Comparison of ENCODE assay signal across 8 mouse cellular contexts in the genomic region with DNA sequence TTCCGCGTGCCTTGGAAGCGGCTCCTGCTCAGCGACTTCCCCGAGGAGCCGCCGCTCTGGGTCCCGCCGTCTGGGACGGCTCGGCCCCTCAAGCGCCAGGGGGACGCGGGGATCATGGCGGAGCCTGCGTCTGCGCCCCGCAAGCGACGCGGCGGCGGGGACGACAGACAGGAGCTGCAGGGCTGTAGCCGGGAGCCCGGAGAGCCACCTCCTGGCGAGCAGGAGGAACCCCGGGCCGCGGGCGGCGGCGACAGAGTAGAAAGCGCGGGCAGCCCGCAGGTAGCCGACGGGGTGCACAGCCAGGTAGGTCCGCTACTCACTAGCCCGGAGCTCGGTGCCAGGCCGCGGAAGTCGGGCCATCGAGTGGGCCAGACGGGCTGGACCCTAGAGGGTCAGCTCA. TPM values are rescaled to one million over a fixed set of nuclear protein-coding genes. Genes with fewer than 3 reads are reported as not detected.
A peak's percentile ranks its signal among the peaks of the same experiment; 100 is the strongest.
DNase-seq lines count a peak whose midpoint lies in the region; ATAC-seq and TF ChIP-seq lines count a peak whose summit lies in the region.
"Not testable (repeated sequence)": the region's sequence is repeated elsewhere in the genome, so short reads cannot be mapped to it uniquely, and the experiment has no call there.

No protein-coding gene starts in this region.

- H3K36me3 ChIP-seq in C2C12 (ENCODE audit: control insufficient read depth, insufficient read depth), result peaks cover 18% of the 10 kb centered on the region
- not testable (repeated sequence) for H3K36me3 ChIP-seq in forebrain, embryonic 11.5 days (ENCODE audit: control insufficient read depth, insufficient read depth, low read length); heart, embryonic 16.5 days (ENCODE audit: control insufficient read depth, insufficient read depth); liver, postnatal 0 days (replicated peaks; ENCODE audit: insufficient read depth, low read length); neural tube, embryonic 11.5 days (ENCODE audit: control insufficient read depth, insufficient read depth, low read length); stomach, embryonic 15.5 days

- TF ChIP-seq CTCF in C2C12 (IDR thresholded peaks at IDR 0.05; ENCODE audit: control insufficient read depth, insufficient read depth, insufficient read length); liver, postnatal 0 days (IDR thresholded peaks at IDR 0.05; ENCODE audit: low read depth): not testable (repeated sequence)

- peaks cover 43% of the 10 kb centered on the region for H3K79me3 ChIP-seq in C2C12 (ENCODE audit: low read depth)

- WGBS in forebrain, embryonic 11.5 days, result under 1% methylated on average over 38 of the region's 46 CpGs
- under 1% methylated on average over 39 of the region's 46 CpGs for WGBS in heart, embryonic 16.5 days
- 4% methylated on average over 35 of the region's 46 CpGs for WGBS in liver, postnatal 0 days (ENCODE audit: insufficient replicate concordance)
- 0% methylated on average over 34 of the region's 46 CpGs for WGBS in neural tube, embryonic 11.5 days
- WGBS in stomach, embryonic 15.5 days, result under 1% methylated on average over 46 of the region's 46 CpGs

- H3K4me1 ChIP-seq in forebrain, embryonic 11.5 days (replicated peaks; ENCODE audit: control insufficient read depth, insufficient read depth, low read length); stomach, embryonic 15.5 days: not testable (repeated sequence)
- H3K4me1 ChIP-seq in heart, embryonic 16.5 days (ENCODE audit: control insufficient read depth, insufficient read depth, low read length), result peaks cover 35% of the 10 kb centered on the region
- H3K4me1 ChIP-seq in liver, postnatal 0 days (ENCODE audit: insufficient read depth), result peaks cover 12% of the 10 kb centered on the region
- H3K4me1 ChIP-seq in neural tube, embryonic 11.5 days (ENCODE audit: control insufficient read depth, insufficient read depth, low read length), result peaks cover 12% of the 10 kb centered on the region; the same call in 1 of the 2 replicates

- peaks cover 52% of the 10 kb centered on the region for H3K79me2 ChIP-seq in C2C12 (ENCODE audit: control insufficient read depth, insufficient read depth)

- not testable (repeated sequence) for H3K9me3 ChIP-seq in forebrain, embryonic 11.5 days (ENCODE audit: control insufficient read depth, low read length); heart, embryonic 16.5 days (replicated peaks; ENCODE audit: control insufficient read depth, low read length); liver, postnatal 0 days (ENCODE audit: low read length); neural tube, embryonic 11.5 days (ENCODE audit: control insufficient read depth, low read length); stomach, embryonic 15.5 days

- not testable (repeated sequence) for TF ChIP-seq EP300 in liver, postnatal 0 days (IDR thresholded peaks at IDR 0.05; ENCODE audit: low read depth)

- peak; percentile 70 for ATAC-seq in forebrain, embryonic 11.5 days (replicated peaks; ENCODE audit: low FRiP score)
- peak; percentile 59 for ATAC-seq in heart, embryonic 16.5 days (replicated peaks; ENCODE audit: extremely low read depth, insufficient read depth, low FRiP score)
- ATAC-seq in liver, postnatal 0 days, result peak; percentile 57
- peak; percentile 75 for ATAC-seq in neural tube, embryonic 11.5 days (ENCODE audit: insufficient read depth, low FRiP score, low TSS enrichment)
- ATAC-seq in stomach, embryonic 15.5 days (ENCODE audit: insufficient read depth, low FRiP score, low read depth), result peak; percentile 50; the same call in 1 of the 2 replicates

- 0 out of 2 replicates have a peak overlapping the region, but pooled peaks have one; percentile 10 for H3K27ac ChIP-seq in forebrain, embryonic 11.5 days (ENCODE audit: low read depth, low read length)
- H3K27ac ChIP-seq in heart, embryonic 16.5 days (ENCODE audit: low read length), result peak overlapping the region; percentile 93
- peak overlapping the region; percentile 96 for H3K27ac ChIP-seq in liver, postnatal 0 days (ENCODE audit: low read depth)
- peak overlapping the region; percentile 89; the same call in 1 of the 2 replicates for H3K27ac ChIP-seq in neural tube, embryonic 11.5 days (ENCODE audit: low read depth, low read length)
- H3K27ac ChIP-seq in stomach, embryonic 15.5 days, result peak overlapping the region; percentile 98

- H3ac ChIP-seq in C2C12 (ENCODE audit: control insufficient read depth, insufficient read length, low read depth), result peak overlapping the region; percentile 84

- not testable (repeated sequence) for H3K27me3 ChIP-seq in C2C12 (ENCODE audit: control insufficient read depth, insufficient read depth, insufficient read length); forebrain, embryonic 11.5 days (ENCODE audit: control insufficient read depth, insufficient read depth, low read length); heart, embryonic 16.5 days (ENCODE audit: control insufficient read depth, insufficient read depth, low read length); liver, postnatal 0 days (ENCODE audit: insufficient read depth, low read length); neural tube, embryonic 11.5 days (ENCODE audit: control insufficient read depth, insufficient read depth, low read length); stomach, embryonic 15.5 days (replicated peaks)

- H3K4me3 ChIP-seq in C2C12 (ENCODE audit: insufficient read depth, poor library complexity, severe bottlenecking), result peak overlapping the region; percentile 91
- H3K4me3 ChIP-seq in forebrain, embryonic 11.5 days (ENCODE audit: low read depth, low read length), result peak overlapping the region; percentile 81
- H3K4me3 ChIP-seq in heart, embryonic 16.5 days (ENCODE audit: low read length), result peak overlapping the region; percentile 93
- H3K4me3 ChIP-seq in liver, postnatal 0 days (ENCODE audit: low read depth, low read length), result peak overlapping the region; percentile 93
- peak overlapping the region; percentile 88 for H3K4me3 ChIP-seq in neural tube, embryonic 11.5 days (ENCODE audit: low read depth, low read length)
- peak overlapping the region; percentile 93 for H3K4me3 ChIP-seq in stomach, embryonic 15.5 days (replicated peaks)

- peak overlapping the region; percentile 82 for H3K9ac ChIP-seq in forebrain, embryonic 11.5 days (ENCODE audit: low read length)
- peak overlapping the region; percentile 96 for H3K9ac ChIP-seq in heart, embryonic 16.5 days (ENCODE audit: low read length)
- peak overlapping the region; percentile 94 for H3K9ac ChIP-seq in liver, postnatal 0 days (replicated peaks)
- H3K9ac ChIP-seq in neural tube, embryonic 11.5 days (ENCODE audit: low read length), result peak overlapping the region; percentile 86
- H3K9ac ChIP-seq in stomach, embryonic 15.5 days, result peak overlapping the region; percentile 94

- H3K4me2 ChIP-seq in forebrain, embryonic 11.5 days (ENCODE audit: low read depth, low read length, severe bottlenecking), result peak overlapping the region; percentile 66
- peak overlapping the region; percentile 92 for H3K4me2 ChIP-seq in heart, embryonic 16.5 days (ENCODE audit: low read depth, low read length)
- H3K4me2 ChIP-seq in liver, postnatal 0 days (ENCODE audit: low read depth, low read length), result peak overlapping the region; percentile 88
- H3K4me2 ChIP-seq in neural tube, embryonic 11.5 days (ENCODE audit: low read depth), result peak overlapping the region; percentile 74
- peak overlapping the region; percentile 76 for H3K4me2 ChIP-seq in stomach, embryonic 15.5 days

- DNase-seq in brain, adult 2 months (ENCODE audit: low read depth, low spot score), result peak; percentile 26
- DNase-seq in forebrain, embryonic 11.5 days (ENCODE audit: low spot score), result peak; percentile 76
- DNase-seq in kidney, postnatal 36 days, result peak; percentile 46 to 77
- DNase-seq in liver, postnatal 0 days, result peak; percentile 72
- DNase-seq in neural tube, embryonic 11.5 days (ENCODE audit: low spot score), result peak; percentile 57

RNA-seq across cellular contexts. Expression of gene D030056L22Rik, which starts 0.4 kb away (rescaled TPM):
- 19.9 TPM for polyA plus RNA-seq in C2C12 (2012; fragmentation: generic; extraction: Trizol)
- 88.2 and 90.7 TPM in 2 replicates for polyA plus RNA-seq in forebrain, embryonic 11.5 days (2014; fragmentation: Nextera tagmentation; extraction: Ambion mirVana)
- polyA plus RNA-seq in heart, embryonic 16.5 days (2015; fragmentation: Nextera tagmentation; extraction: Ambion mirVana), result 26.8 and 27.9 TPM in 2 replicates
- polyA plus RNA-seq in liver, postnatal 0 days (2015; fragmentation: Nextera tagmentation; extraction: Ambion mirVana), result 18.2 and 19.5 TPM in 2 replicates
- 77.6 and 81.0 TPM in 2 replicates for polyA plus RNA-seq in neural tube, embryonic 11.5 days (2014; fragmentation: Nextera tagmentation; extraction: Ambion mirVana)
- polyA plus RNA-seq in stomach, embryonic 15.5 days (2015; fragmentation: Nextera tagmentation; extraction: Ambion mirVana), result 29.1 and 32.3 TPM in 2 replicates

RNA-seq across cellular contexts. Expression of gene Trpm6, which starts 36.4 kb away (rescaled TPM):
- 0.06 TPM for polyA plus RNA-seq in C2C12 (2012; fragmentation: generic; extraction: Trizol)
- polyA plus RNA-seq in forebrain, embryonic 11.5 days (2014; fragmentation: Nextera tagmentation; extraction: Ambion mirVana), result 0.25 and 0.35 TPM in 2 replicates
- polyA plus RNA-seq in heart, embryonic 16.5 days (2015; fragmentation: Nextera tagmentation; extraction: Ambion mirVana), result 0.35 and 0.43 TPM in 2 replicates
- polyA plus RNA-seq in liver, postnatal 0 days (2015; fragmentation: Nextera tagmentation; extraction: Ambion mirVana), result 0.04 and 0.05 TPM in 2 replicates
- 0.19 and 0.37 TPM in 2 replicates for polyA plus RNA-seq in neural tube, embryonic 11.5 days (2014; fragmentation: Nextera tagmentation; extraction: Ambion mirVana)
- polyA plus RNA-seq in stomach, embryonic 15.5 days (2015; fragmentation: Nextera tagmentation; extraction: Ambion mirVana), result 0.15 and 0.18 TPM in 2 replicates

RNA-seq across cellular contexts. Expression of gene Carnmt1, which starts 42.8 kb away (rescaled TPM):
- 5.4 TPM for polyA plus RNA-seq in C2C12 (2012; fragmentation: generic; extraction: Trizol)
- polyA plus RNA-seq in forebrain, embryonic 11.5 days (2014; fragmentation: Nextera tagmentation; extraction: Ambion mirVana), result 30.3 and 30.9 TPM in 2 replicates
- 23.3 and 25.5 TPM in 2 replicates for polyA plus RNA-seq in heart, embryonic 16.5 days (2015; fragmentation: Nextera tagmentation; extraction: Ambion mirVana)
- 13.2 and 15.5 TPM in 2 replicates for polyA plus RNA-seq in liver, postnatal 0 days (2015; fragmentation: Nextera tagmentation; extraction: Ambion mirVana)
- 24.2 and 27.1 TPM in 2 replicates for polyA plus RNA-seq in neural tube, embryonic 11.5 days (2014; fragmentation: Nextera tagmentation; extraction: Ambion mirVana)
- 24.0 and 26.9 TPM in 2 replicates for polyA plus RNA-seq in stomach, embryonic 15.5 days (2015; fragmentation: Nextera tagmentation; extraction: Ambion mirVana)

Comparison
In these comparisons a context has a peak if more than half of its experiments do, and no peak if none do; other contexts are left out.
1. Peak in every context shown above with its lines: DNase-seq, ATAC-seq, H3K4me3 ChIP-seq and H3K27ac ChIP-seq.
2. DNase-seq: peak in every context shown above with its lines; median percentile 76 in forebrain, embryonic 11.5 days; 72 in liver, postnatal 0 days; 62 in kidney, postnatal 36 days; 57 in neural tube, embryonic 11.5 days; 26 in brain, adult 2 months.
3. H3K27ac ChIP-seq: peak in every context shown above with its lines; median percentile 98 in stomach, embryonic 15.5 days; 96 in liver, postnatal 0 days; 93 in heart, embryonic 16.5 days; 89 in neural tube, embryonic 11.5 days; 10 in forebrain, embryonic 11.5 days.